Mouse (Mus musculus): ENCODE measurements around the gene Gucy2g. TPM values are rescaled to one million over a fixed set of nuclear protein-coding genes. Genes with fewer than 3 reads are reported as not detected.

The Gucy2g gene
- total and polyA plus RNA-seq, 3 experiments = 0.65 to 2.4 TPM; not detected in 1

DNA sequence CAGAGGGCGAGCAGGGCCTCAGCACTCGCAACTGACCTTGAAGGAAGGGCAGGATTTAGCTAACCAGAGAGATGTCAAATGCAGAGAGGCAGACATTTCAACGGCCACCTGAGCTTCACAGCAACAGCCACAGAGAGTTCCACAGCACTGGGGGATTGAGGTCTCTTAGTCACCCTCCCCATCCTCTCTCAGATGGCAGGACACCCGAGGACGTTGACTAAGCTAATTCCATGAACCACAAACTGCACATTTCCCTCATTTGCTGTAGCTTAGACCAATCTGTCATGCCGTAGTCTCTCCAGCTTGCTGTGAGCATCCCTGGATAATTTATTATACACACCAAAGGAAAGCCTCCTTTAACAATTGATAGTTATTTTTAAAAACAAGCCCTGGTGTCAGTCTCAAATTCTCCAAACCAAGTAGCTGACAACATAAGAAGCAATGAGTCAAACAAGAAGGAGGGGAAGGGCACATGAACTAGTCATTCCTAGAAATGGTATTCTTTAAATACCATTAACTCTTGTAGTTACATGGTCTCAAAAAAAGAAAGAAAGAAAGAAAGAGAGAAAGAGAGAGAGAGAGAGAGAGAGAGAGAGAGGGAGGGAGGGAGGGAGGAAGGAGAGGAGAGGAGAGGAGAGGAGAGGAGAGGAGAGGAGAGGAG lies 1.1 kb downstream of the Gucy2g start:
- Histone ChIP-seq H3K4me3 (ENCODE audit: control insufficient read depth in 1 of 2, insufficient read depth in 1 of 2, low read depth in 2 of 2, low read length in 2 of 2) (no peak overlapping the region), H3K36me3 (ENCODE audit: control insufficient read depth in 1 of 2, insufficient read depth in 2 of 2, low read length in 2 of 2) (no peaks in the 10 kb centered on the region; a peak in 1 of 4 replicates), H3K27me3 (ENCODE audit: control insufficient read depth in 1 of 2, insufficient read depth in 2 of 2, low read length in 2 of 2) (no peaks in the 10 kb centered on the region), H3K4me1 (ENCODE audit: control insufficient read depth in 1 of 2, insufficient read depth in 2 of 2, low read length in 2 of 2) (no peaks in the 10 kb centered on the region), H3K9ac (ENCODE audit: control insufficient read depth, low read depth, low read length, poor library complexity, severe bottlenecking) (no peak overlapping the region), H3K9me3 (replicated peaks; ENCODE audit: insufficient read depth, low read length) (no peaks in the 10 kb centered on the region), H3K27ac (ENCODE audit: control insufficient read depth, low read depth, low read length) (no peak overlapping the region), H3K79me2 (ENCODE audit: control insufficient read depth, insufficient read depth, low read length, poor library complexity) (no peaks in the 10 kb centered on the region)
- TF ChIP-seq EP300 (IDR thresholded peaks at IDR 0.05; ENCODE audit: low read depth in 1 of 2, low read length in 2 of 2) (no peak), UBTF (IDR thresholded peaks at IDR 0.05; ENCODE audit: borderline replicate concordance, insufficient read depth, low read depth, low read length) (no peak), E2F4 (IDR thresholded peaks at IDR 0.05; ENCODE audit: borderline replicate concordance, low read depth, low read length) (no peak), GATA1 (IDR thresholded peaks at IDR 0.05; ENCODE audit: low read depth, low read length) (no peak), KAT2A (conservative IDR thresholded peaks at IDR 0.05; ENCODE audit: low read depth, low read length) (no peak), NRF1 (IDR thresholded peaks at IDR 0.05; ENCODE audit: insufficient read depth, low read depth, low read length, poor library complexity, severe bottlenecking) (no peak), NELFE (IDR thresholded peaks at IDR 0.05; ENCODE audit: low read depth, low read length) (no peak), CHD1 (IDR thresholded peaks at IDR 0.05; ENCODE audit: low read depth, low read length) (no peak), RCOR1 (IDR thresholded peaks at IDR 0.05; ENCODE audit: low read depth, low read length) (no peak), TAL1 (IDR thresholded peaks at IDR 0.05; ENCODE audit: low read length) (no peak)
- no peak for DNase-seq (ENCODE audit: low read depth, low spot score)

DNA sequence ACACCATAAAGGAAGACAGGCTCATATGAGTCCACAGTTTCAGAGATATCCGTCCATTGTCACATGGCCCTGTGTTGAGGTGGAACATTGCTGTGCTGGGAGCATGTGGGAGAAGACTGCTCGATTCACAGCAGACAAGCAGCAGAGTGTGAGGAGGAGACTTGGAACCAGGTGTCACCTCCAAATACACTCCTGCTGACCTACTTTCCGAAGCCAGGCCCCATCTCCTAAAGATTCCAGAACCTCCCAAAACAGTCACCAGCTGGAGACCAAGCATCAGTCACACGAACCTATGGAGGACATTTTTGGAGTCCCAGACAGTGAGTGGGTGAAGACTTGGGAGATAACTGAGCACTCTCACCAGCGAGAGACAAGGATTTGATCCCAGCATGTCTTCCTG lies 4.5 kb downstream of the Gucy2g start:
- Histone ChIP-seq H3K9me3 (replicated peaks; ENCODE audit: insufficient read depth, low read length) (no peaks in the 10 kb centered on the region), H3K4me1 (ENCODE audit: control insufficient read depth in 1 of 2, insufficient read depth in 2 of 2, low read length in 2 of 2) (no peaks in the 10 kb centered on the region), H3K27ac (ENCODE audit: control insufficient read depth, low read depth, low read length) (no peak overlapping the region), H3K27me3 (ENCODE audit: control insufficient read depth in 1 of 2, insufficient read depth in 2 of 2, low read length in 2 of 2) (no peaks in the 10 kb centered on the region), H3K9ac (ENCODE audit: control insufficient read depth, low read depth, low read length, poor library complexity, severe bottlenecking) (no peak overlapping the region), H3K36me3 (ENCODE audit: control insufficient read depth in 1 of 2, insufficient read depth in 2 of 2, low read length in 2 of 2) (no peaks in the 10 kb centered on the region), H3K4me3 (ENCODE audit: control insufficient read depth in 1 of 2, insufficient read depth in 1 of 2, low read depth in 2 of 2, low read length in 2 of 2) (no peak overlapping the region), H3K79me2 (ENCODE audit: control insufficient read depth, insufficient read depth, low read length, poor library complexity) (no peaks in the 10 kb centered on the region)
- DNase-seq (ENCODE audit: low read depth, low spot score) = no peak
- TF ChIP-seq ZNF384 (IDR thresholded peaks at IDR 0.05; ENCODE audit: low read depth, low read length) = no peak

DNA sequence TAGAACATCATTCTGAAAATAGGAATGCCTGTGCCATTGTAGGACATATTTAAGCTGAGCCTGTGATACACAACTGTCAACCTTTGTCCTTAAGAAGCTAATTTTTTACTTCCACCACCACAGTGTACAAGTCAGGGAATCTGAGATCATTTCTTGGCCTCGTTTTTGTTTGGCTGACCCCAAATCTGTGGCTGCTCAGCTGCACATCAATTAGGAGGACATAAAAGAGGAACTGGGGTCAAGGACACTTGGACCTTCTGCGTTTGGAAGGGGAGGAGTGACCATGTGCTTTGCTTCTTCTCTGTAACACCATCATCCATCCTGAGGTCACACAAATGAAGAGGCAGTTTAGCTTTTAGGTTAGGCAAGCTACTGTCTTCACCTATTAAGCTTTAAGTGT lies 5.0 kb downstream of the Gucy2g start:
- DNase-seq (ENCODE audit: low read depth, low spot score) = no peak
- H3K36me3 ChIP-seq (ENCODE audit: control insufficient read depth in 1 of 2, insufficient read depth in 2 of 2, low read length in 2 of 2) = no peaks in the 10 kb centered on the region
- no peaks in the 10 kb centered on the region for H3K9me3 ChIP-seq (replicated peaks; ENCODE audit: insufficient read depth, low read length)
- H3K27me3 ChIP-seq (ENCODE audit: control insufficient read depth in 1 of 2, insufficient read depth in 2 of 2, low read length in 2 of 2) = no peaks in the 10 kb centered on the region
- H3K27ac ChIP-seq (ENCODE audit: control insufficient read depth, low read depth, low read length) = no peak overlapping the region
- no peak overlapping the region for H3K4me3 ChIP-seq (ENCODE audit: control insufficient read depth in 1 of 2, insufficient read depth in 1 of 2, low read depth in 2 of 2, low read length in 2 of 2)
- no peak overlapping the region for H3K9ac ChIP-seq (ENCODE audit: control insufficient read depth, low read depth, low read length, poor library complexity, severe bottlenecking)
- no peaks in the 10 kb centered on the region for H3K4me1 ChIP-seq (ENCODE audit: control insufficient read depth in 1 of 2, insufficient read depth in 2 of 2, low read length in 2 of 2)
- no peaks in the 10 kb centered on the region for H3K79me2 ChIP-seq (ENCODE audit: control insufficient read depth, insufficient read depth, low read length, poor library complexity)
- TF ChIP-seq MAX (IDR thresholded peaks at IDR 0.05; ENCODE audit: low read length) = no peak
- no peak for TF ChIP-seq NRF1 (IDR thresholded peaks at IDR 0.05; ENCODE audit: insufficient read depth, low read depth, low read length, poor library complexity, severe bottlenecking)
- TF ChIP-seq MXI1 (IDR thresholded peaks at IDR 0.05; ENCODE audit: low read depth, low read length) = no peak
- no peak for TF ChIP-seq USF2 (IDR thresholded peaks at IDR 0.05; ENCODE audit: borderline replicate concordance in 1 of 2, insufficient read depth in 1 of 2, low read depth in 1 of 2, low read length in 2 of 2)
- no peak for TF ChIP-seq TCF12 (IDR thresholded peaks at IDR 0.05; ENCODE audit: low read depth, low read length)
- TF ChIP-seq ZC3H11A (IDR thresholded peaks at IDR 0.05; ENCODE audit: low read depth, low read length) = no peak
- TF ChIP-seq MAFK (IDR thresholded peaks at IDR 0.05; ENCODE audit: borderline replicate concordance, low read depth, low read length) = no peak

Data from MEL (cell line).